Mouse (Mus musculus): ENCODE results near the gene Ccrl2. TPM values are rescaled to one million over a fixed set of nuclear protein-coding genes. Genes with fewer than 3 reads are reported as not detected.

Gene Ccrl2
- polyA plus RNA-seq, 1 experiment from 2014 or later: 5.9 TPM

DNA sequence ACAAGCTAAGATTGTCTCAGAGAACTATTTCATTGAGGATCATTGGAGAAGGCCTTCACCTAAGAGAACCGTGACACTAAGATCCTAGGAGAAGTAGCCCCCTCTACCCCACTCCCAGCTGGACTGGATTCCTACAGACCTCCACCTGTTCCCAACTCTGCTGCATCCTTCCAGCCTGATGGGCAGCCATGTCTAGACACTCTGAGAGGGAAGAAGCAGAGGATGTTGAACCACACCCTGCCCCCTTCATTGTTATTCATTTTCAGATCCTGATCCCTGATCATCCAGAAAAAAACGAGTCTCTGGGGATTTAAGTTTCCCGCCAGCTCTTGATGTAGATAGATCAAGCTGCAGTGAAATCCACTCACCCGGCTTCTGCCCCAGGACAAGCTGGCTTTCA is 15.7 kb upstream of the Ccrl2 start:
- Histone ChIP-seq H3K4me2 (ENCODE audit: low read depth, low read length) (no peak overlapping the region), H3K4me3 (ENCODE audit: low read length) (no peak overlapping the region), H3K36me3 (ENCODE audit: control insufficient read depth, insufficient read depth) (peaks cover 4% of the 10 kb centered on the region; the same call in 1 of the 2 replicates), H3K9me3 (replicated peaks; ENCODE audit: control insufficient read depth, low read length) (peaks cover 10% of the 10 kb centered on the region), H3K4me1 (ENCODE audit: control insufficient read depth, insufficient read depth, low read length) (no peaks in the 10 kb centered on the region), H3K27ac (ENCODE audit: low read length) (no peak overlapping the region), H3K9ac (ENCODE audit: low read length) (no peak overlapping the region), H3K27me3 (ENCODE audit: control insufficient read depth, insufficient read depth, low read length) (no peaks in the 10 kb centered on the region)
- 71% methylated on average over 4 of the region's 4 CpGs for WGBS
- no peak for ATAC-seq (replicated peaks; ENCODE audit: extremely low read depth, insufficient read depth, low FRiP score)

DNA sequence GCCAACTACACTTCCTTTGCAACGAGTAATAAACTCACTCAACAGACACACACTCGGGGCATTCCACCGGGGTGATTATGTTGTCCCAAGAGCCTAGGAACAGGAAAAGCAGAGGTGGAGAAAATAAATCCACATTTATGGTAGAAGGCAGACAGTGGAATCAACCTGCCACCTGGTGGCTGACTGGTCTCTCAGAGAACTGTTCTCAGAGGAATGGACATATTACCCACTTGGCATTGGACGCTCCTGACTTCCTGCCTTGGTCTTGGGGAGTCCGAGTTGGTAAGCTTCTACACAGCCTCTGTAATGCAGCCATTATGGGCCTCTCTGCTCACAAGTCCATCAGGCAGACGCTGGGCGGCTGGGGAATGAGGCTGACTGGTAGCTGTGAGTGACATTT is 14.9 kb upstream of the Ccrl2 start:
- ATAC-seq (replicated peaks; ENCODE audit: extremely low read depth, insufficient read depth, low FRiP score): no peak
- H3K36me3 ChIP-seq (ENCODE audit: control insufficient read depth, insufficient read depth): peaks cover 4% of the 10 kb centered on the region; the same call in 1 of the 2 replicates

DNA sequence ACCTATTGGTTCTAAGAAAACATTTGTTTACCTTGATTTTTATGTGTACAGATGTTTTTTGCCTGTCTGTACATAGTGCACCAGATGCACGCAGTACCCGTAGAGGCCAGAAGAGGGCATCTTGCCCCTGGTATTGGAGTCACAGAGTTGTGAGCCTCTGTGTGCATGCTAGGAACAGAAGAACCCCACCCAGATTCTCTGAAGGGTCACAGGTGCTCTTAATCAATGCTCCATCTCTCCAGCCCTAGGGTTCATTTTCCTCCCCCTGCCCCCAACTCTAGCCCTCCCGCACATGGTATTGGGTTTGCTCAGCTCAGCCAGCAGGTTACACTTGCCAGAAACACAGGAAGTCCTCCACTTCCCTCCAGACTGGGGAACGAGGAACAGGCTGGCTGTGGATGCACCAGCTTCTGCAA is 13.2 kb upstream of the Ccrl2 start:
- no peaks in the 10 kb centered on the region for H3K4me1 ChIP-seq (ENCODE audit: control insufficient read depth, insufficient read depth, low read length)
- H3K4me3 ChIP-seq (ENCODE audit: low read length): no peak overlapping the region
- peak; percentile 49; the same call in 1 of the 2 replicates for ATAC-seq (replicated peaks; ENCODE audit: extremely low read depth, insufficient read depth, low FRiP score)
- H3K27me3 ChIP-seq (ENCODE audit: control insufficient read depth, insufficient read depth, low read length): no peaks in the 10 kb centered on the region
- WGBS: 23% methylated on average over 4 of the region's 4 CpGs
- H3K9me3 ChIP-seq (replicated peaks; ENCODE audit: control insufficient read depth, low read length): peaks cover 10% of the 10 kb centered on the region
- peaks cover 4% of the 10 kb centered on the region; the same call in 1 of the 2 replicates for H3K36me3 ChIP-seq (ENCODE audit: control insufficient read depth, insufficient read depth)
- H3K9ac ChIP-seq (ENCODE audit: low read length): no peak overlapping the region
- H3K4me2 ChIP-seq (ENCODE audit: low read depth, low read length): no peak overlapping the region
- H3K27ac ChIP-seq (ENCODE audit: low read length): no peak overlapping the region

More for the DNA sequence above, 14.9 kb upstream of the Ccrl2 start:
- H3K9me3 ChIP-seq (replicated peaks; ENCODE audit: control insufficient read depth, low read length): peaks cover 10% of the 10 kb centered on the region
- no peak overlapping the region for H3K4me3 ChIP-seq (ENCODE audit: low read length)
- no peak overlapping the region for H3K27ac ChIP-seq (ENCODE audit: low read length)
- H3K4me1 ChIP-seq (ENCODE audit: control insufficient read depth, insufficient read depth, low read length): no peaks in the 10 kb centered on the region
- H3K9ac ChIP-seq (ENCODE audit: low read length): no peak overlapping the region
- H3K27me3 ChIP-seq (ENCODE audit: control insufficient read depth, insufficient read depth, low read length): no peaks in the 10 kb centered on the region
- WGBS: 36% methylated on average over 7 of the region's 7 CpGs
- no peak overlapping the region for H3K4me2 ChIP-seq (ENCODE audit: low read depth, low read length)

DNA sequence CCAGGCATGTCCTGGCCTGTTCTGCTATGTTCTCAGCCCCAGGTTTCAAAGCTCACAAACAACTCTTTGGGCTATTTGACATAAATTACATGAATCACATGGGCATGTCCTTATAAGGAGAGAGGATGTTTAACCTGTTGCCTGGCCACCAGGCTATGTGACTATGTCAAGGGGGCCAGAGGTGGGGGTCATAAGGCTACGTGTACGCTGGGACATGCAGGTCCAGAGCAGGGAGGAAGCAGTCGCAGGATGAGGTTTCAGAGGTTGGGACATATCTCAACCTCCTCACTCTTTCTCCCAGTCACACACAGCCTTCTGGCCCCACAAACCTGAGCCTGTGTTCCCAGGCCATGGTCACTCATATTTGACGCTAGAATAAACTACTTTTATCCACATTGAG is 9.7 kb upstream of the Ccrl2 start:
- Histone ChIP-seq H3K27me3 (ENCODE audit: control insufficient read depth, insufficient read depth, low read length) (no peaks in the 10 kb centered on the region), H3K4me3 (ENCODE audit: low read length) (no peak overlapping the region), H3K9ac (ENCODE audit: low read length) (no peak overlapping the region), H3K9me3 (replicated peaks; ENCODE audit: control insufficient read depth, low read length) (no peaks in the 10 kb centered on the region), H3K27ac (ENCODE audit: low read length) (no peak overlapping the region), H3K4me2 (ENCODE audit: low read depth, low read length) (no peak overlapping the region), H3K36me3 (ENCODE audit: control insufficient read depth, insufficient read depth) (no peaks in the 10 kb centered on the region), H3K4me1 (ENCODE audit: control insufficient read depth, insufficient read depth, low read length) (no peaks in the 10 kb centered on the region)
- 80% methylated on average over 4 of the region's 4 CpGs for WGBS
- no peak for ATAC-seq (replicated peaks; ENCODE audit: extremely low read depth, insufficient read depth, low FRiP score)

DNA sequence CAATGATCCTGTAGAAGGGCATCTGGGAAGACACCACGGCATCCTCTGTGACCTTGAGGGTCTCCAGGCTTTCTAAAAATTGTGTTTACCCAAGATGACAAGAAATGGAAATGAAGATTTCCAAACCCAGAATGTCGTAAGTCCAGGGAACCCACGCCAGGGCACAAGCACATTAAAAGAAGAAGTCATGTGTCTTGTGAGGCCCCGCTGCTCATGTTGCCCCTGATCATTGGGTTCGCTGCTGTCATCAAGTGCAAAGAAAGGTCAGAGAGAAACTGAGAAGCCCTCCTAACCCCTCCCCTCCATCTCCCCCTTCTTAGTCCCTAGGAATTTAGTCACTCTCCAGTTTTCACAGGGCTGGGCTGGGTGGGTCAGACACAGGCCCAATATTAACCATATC is 5.5 kb upstream of the Ccrl2 start:
- H3K4me3 ChIP-seq (ENCODE audit: low read length): no peak overlapping the region
- H3K9ac ChIP-seq (ENCODE audit: low read length): no peak overlapping the region
- no peak overlapping the region for H3K27ac ChIP-seq (ENCODE audit: low read length)
- H3K4me2 ChIP-seq (ENCODE audit: low read depth, low read length): no peak overlapping the region
- 68% methylated on average over 5 of the region's 5 CpGs for WGBS
- no peaks in the 10 kb centered on the region for H3K9me3 ChIP-seq (replicated peaks; ENCODE audit: control insufficient read depth, low read length)
- H3K27me3 ChIP-seq (ENCODE audit: control insufficient read depth, insufficient read depth, low read length): no peaks in the 10 kb centered on the region
- H3K36me3 ChIP-seq (ENCODE audit: control insufficient read depth, insufficient read depth): no peaks in the 10 kb centered on the region
- no peaks in the 10 kb centered on the region for H3K4me1 ChIP-seq (ENCODE audit: control insufficient read depth, insufficient read depth, low read length)
- ATAC-seq (replicated peaks; ENCODE audit: extremely low read depth, insufficient read depth, low FRiP score): no peak

DNA sequence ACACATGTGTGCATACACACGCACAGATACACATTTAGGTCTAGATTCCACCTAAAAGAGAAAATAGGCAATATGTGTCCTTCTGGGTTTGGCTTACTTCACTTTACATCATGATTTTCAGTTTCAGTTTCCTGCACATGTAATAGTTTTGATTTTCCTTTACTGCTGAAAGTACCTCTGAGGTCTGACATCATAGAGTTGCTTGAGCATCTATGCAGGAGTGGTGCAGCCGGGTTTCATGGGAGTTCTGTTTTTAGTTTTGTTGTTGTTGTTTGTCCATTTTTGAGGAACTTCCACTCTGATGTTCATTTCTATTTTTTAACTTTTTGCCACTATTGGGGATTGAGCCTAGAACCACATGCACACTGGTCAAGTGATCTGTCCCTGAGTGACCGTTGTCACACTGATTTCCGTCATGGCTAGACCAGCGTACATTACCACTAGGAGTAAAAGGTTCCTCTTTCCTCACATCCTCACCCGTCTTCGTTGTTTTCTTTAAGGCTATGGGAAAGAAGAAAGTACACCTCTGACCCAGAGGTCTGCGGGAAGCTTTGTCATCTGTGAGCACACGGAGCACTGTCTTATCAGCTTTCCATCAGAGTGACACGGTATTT is 1.7 kb upstream of the Ccrl2 start:
- Histone ChIP-seq H3K36me3 (ENCODE audit: control insufficient read depth, insufficient read depth) (no peaks in the 10 kb centered on the region), H3K27me3 (ENCODE audit: control insufficient read depth, insufficient read depth, low read length) (no peaks in the 10 kb centered on the region), H3K9me3 (replicated peaks; ENCODE audit: control insufficient read depth, low read length) (no peaks in the 10 kb centered on the region), H3K4me1 (ENCODE audit: control insufficient read depth, insufficient read depth, low read length) (peaks cover 19% of the 10 kb centered on the region), H3K27ac (ENCODE audit: low read length) (no peak overlapping the region), H3K9ac (ENCODE audit: low read length) (no peak overlapping the region), H3K4me3 (ENCODE audit: low read length) (no peak overlapping the region), H3K4me2 (ENCODE audit: low read depth, low read length) (no peak overlapping the region)
- 65% methylated on average over 10 of the region's 10 CpGs for WGBS
- ATAC-seq (replicated peaks; ENCODE audit: extremely low read depth, insufficient read depth, low FRiP score): no peak

DNA sequence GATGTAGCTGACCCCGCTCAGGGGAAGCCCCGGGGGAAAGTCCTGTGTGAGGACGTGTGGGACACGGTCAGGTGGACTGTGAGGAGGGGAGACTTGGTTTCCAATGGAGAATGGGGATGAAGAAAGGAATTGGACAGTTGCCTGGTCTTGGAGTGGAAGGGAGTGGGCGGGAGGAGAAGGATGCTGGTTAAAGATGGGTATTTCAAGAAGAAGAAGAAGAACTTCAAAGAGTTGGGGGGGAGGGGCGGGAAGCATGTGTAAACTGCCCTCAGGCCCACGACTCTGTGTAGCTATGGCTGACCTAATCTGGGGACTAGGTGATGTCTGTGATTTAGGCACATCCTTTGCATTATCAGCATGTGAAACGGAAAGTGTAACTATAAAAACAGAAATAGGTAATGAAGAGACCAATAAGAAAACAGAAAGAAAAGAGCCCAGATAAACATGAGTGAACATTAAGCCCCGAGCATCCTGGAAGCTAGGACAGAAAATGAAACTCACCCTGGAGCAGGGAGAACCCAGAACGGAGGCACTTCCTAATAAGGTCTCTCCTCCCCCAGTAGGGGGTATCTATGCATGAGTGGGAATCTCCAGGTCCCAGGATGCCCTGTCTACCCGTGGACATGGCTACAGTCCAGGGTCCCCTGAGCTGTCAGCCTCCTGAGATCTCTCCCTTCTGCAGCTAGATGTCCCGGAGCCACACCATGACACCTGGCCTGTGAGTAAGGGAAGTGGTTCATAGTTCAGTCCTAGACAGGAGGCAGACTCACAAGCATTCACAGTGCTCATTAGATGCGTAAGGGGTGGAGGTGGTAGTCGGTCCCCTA is 438 bp upstream of the Ccrl2 start:
- H3K36me3 ChIP-seq (ENCODE audit: control insufficient read depth, insufficient read depth): no peaks in the 10 kb centered on the region
- H3K4me2 ChIP-seq (ENCODE audit: low read depth, low read length): peak overlapping the region; percentile 92
- 42% methylated on average over 14 of the region's 14 CpGs for WGBS
- no peaks in the 10 kb centered on the region for H3K27me3 ChIP-seq (ENCODE audit: control insufficient read depth, insufficient read depth, low read length)
- peak overlapping the region; percentile 70 for H3K4me3 ChIP-seq (ENCODE audit: low read length)
- H3K9ac ChIP-seq (ENCODE audit: low read length): no peak overlapping the region
- H3K4me1 ChIP-seq (ENCODE audit: control insufficient read depth, insufficient read depth, low read length): peaks cover 19% of the 10 kb centered on the region
- ATAC-seq (replicated peaks; ENCODE audit: extremely low read depth, insufficient read depth, low FRiP score): peak; percentile 39
- H3K9me3 ChIP-seq (replicated peaks; ENCODE audit: control insufficient read depth, low read length): no peaks in the 10 kb centered on the region
- H3K27ac ChIP-seq (ENCODE audit: low read length): peak overlapping the region; percentile 69

DNA sequence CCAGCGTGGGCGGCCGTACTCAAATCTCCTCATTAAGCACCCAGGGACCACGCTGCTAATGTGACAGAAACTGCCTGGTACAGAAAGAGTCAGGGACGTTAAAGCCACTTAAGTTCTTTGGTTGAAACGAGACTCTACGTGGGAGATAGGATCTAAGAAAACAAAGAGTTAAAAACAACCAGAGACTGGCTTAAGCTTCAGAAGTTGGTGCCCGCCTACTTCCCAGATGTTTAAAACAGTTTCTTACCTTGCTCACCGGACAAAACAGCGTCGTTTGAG is 861 bp downstream of the Ccrl2 start:
- H3K4me2 ChIP-seq (ENCODE audit: low read depth, low read length): peak overlapping the region; percentile 92
- peak overlapping the region; percentile 69 for H3K27ac ChIP-seq (ENCODE audit: low read length)
- peaks cover 20% of the 10 kb centered on the region for H3K4me1 ChIP-seq (ENCODE audit: control insufficient read depth, insufficient read depth, low read length)
- no peaks in the 10 kb centered on the region for H3K27me3 ChIP-seq (ENCODE audit: control insufficient read depth, insufficient read depth, low read length)
- ATAC-seq (replicated peaks; ENCODE audit: extremely low read depth, insufficient read depth, low FRiP score): no peak
- WGBS: 2% methylated on average over 11 of the region's 11 CpGs
- H3K36me3 ChIP-seq (ENCODE audit: control insufficient read depth, insufficient read depth): no peaks in the 10 kb centered on the region
- peak overlapping the region; percentile 70 for H3K4me3 ChIP-seq (ENCODE audit: low read length)
- H3K9me3 ChIP-seq (replicated peaks; ENCODE audit: control insufficient read depth, low read length): no peaks in the 10 kb centered on the region
- peak overlapping the region; percentile 77 for H3K9ac ChIP-seq (ENCODE audit: low read length)

DNA sequence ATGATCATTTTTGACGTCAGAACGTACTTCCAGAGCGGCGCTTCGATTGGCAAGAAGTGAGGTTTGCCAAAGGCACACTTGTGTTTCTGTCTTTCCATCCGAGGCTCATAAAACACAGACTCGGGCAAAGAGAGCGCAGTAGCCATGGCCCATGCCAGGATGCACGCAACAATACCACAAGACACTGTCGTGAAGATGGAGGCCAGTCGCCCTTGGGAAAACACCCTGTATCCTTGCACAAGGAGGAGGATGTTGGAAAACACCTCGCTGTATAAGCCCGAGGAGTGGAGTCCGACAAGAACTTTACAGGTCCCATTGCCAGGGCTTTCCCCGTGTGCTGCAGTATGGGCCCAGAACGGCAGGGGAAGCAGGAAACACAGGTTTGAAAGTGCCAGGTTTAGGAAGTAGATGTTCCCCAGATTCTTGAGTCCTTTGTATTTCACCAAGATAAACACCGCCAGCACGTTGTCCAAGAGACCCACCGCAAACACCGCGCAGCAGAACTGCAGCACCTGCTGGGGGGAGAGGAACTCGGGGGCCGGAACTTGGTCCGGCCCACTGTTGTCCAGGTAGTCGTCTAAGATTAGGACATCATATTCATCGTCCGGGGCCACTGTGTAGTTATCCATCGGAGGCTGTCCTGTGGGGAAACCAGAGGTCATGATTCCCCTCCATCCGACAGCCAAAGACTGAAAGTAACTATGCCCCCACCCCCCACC is 1.4 kb downstream of the Ccrl2 start:
- peak overlapping the region; percentile 70 for H3K4me3 ChIP-seq (ENCODE audit: low read length)
- no peaks in the 10 kb centered on the region for H3K9me3 ChIP-seq (replicated peaks; ENCODE audit: control insufficient read depth, low read length)
- H3K4me1 ChIP-seq (ENCODE audit: control insufficient read depth, insufficient read depth, low read length): peaks cover 25% of the 10 kb centered on the region
- peak overlapping the region; percentile 77 for H3K9ac ChIP-seq (ENCODE audit: low read length)
- peak overlapping the region; percentile 92 for H3K4me2 ChIP-seq (ENCODE audit: low read depth, low read length)
- H3K27ac ChIP-seq (ENCODE audit: low read length): peak overlapping the region; percentile 69
- no peaks in the 10 kb centered on the region for H3K27me3 ChIP-seq (ENCODE audit: control insufficient read depth, insufficient read depth, low read length)
- H3K36me3 ChIP-seq (ENCODE audit: control insufficient read depth, insufficient read depth): no peaks in the 10 kb centered on the region
- WGBS: 46% methylated on average over 29 of the region's 29 CpGs
- no peak for ATAC-seq (replicated peaks; ENCODE audit: extremely low read depth, insufficient read depth, low FRiP score)
